Mouse (Mus musculus) liver, adult 2 months (tissue): ENCODE results near the gene Zfyve19. TPM values are rescaled to one million over a fixed set of nuclear protein-coding genes. Genes with fewer than 3 reads are reported as not detected.

Experiments
- DNase-seq: peaks from one replicate; pipeline ENCODE4 v3.0.0-alpha.2; 2011; ENCODE audit warnings: low read depth, low spot score; ENCODE audit errors: extremely low read depth
- H3K27ac ChIP-seq: fragments of 200-500 bp; replicated peaks from 2 replicates; pipeline ENCODE4 v1.5.1; 2012; ENCODE audit warnings: low read depth, mild to moderate bottlenecking, control low read depth, inconsistent platforms, low read length; ENCODE audit not compliant: insufficient read depth
- H3K27me3 ChIP-seq: fragments of 200-500 bp; 2 replicates; pipeline ENCODE4 v1.6.1; 2012; ENCODE audit warnings: mild to moderate bottlenecking, moderate library complexity, low read length, inconsistent platforms; ENCODE audit not compliant: control insufficient read depth, insufficient read depth
- H3K36me3 ChIP-seq: fragments of 200-500 bp; 2 replicates; pipeline ENCODE4 v1.6.1; 2012; ENCODE audit warnings: low read length, inconsistent platforms; ENCODE audit not compliant: control insufficient read depth, insufficient read depth
- H3K4me1 ChIP-seq: fragments of 200-500 bp; 2 replicates; pipeline ENCODE4 v1.6.1; 2011; ENCODE audit warnings: low read length; ENCODE audit not compliant: control insufficient read depth, insufficient read depth
- H3K4me3 ChIP-seq: fragments of 200-500 bp; 2 replicates; pipeline ENCODE4 v1.5.1; 2011; ENCODE audit warnings: low read depth, mild to moderate bottlenecking, control low read depth, low read length, moderate library complexity; ENCODE audit not compliant: insufficient read depth
- H3K79me2 ChIP-seq: fragments of 200-500 bp; 2 replicates; pipeline ENCODE4 v1.6.1; 2012; ENCODE audit warnings: inconsistent platforms, mild to moderate bottlenecking, low read length, moderate library complexity; ENCODE audit not compliant: control insufficient read depth, insufficient read depth
- H3K9ac ChIP-seq: fragments of 200-500 bp; 2 replicates; pipeline ENCODE4 v1.6.1; 2012; ENCODE audit warnings: low read depth, mild to moderate bottlenecking, control low read depth, inconsistent platforms, low read length
- CTCF ChIP-seq: fragments of 200-500 bp; IDR thresholded peaks from 2 replicates; pipeline ENCODE4 v1.5.1; 2011; ENCODE audit warnings: low read depth, low read length, control low read depth
- POLR2A ChIP-seq: fragments of 200-500 bp; IDR thresholded peaks from 2 replicates; pipeline ENCODE4 v1.6.1; 2011; ENCODE audit warnings: low read length, control low read depth; ENCODE audit not compliant: insufficient read depth; ENCODE audit errors: extremely low read depth
- WGBS: fragments of 180-500 bp; shearing (Covaris S2); methylation state at CpG from one replicate; pipeline ENCODE4 v1.1.7; 2018; 5-methylcytosine and 5-hydroxymethylcytosine counted together
- polyA plus RNA-seq: library from polyadenylated mRNA; depleted of rRNA; stranded (reverse); fragments of >200 nt; gene quantifications from 2 replicates; pipeline ENCODE4 v1.2.3, GENCODE M21; 2012; rRNA removed
- total RNA-seq: library from RNA; depleted of rRNA; stranded (reverse); fragments of >200 nt; gene quantifications from 2 replicates; pipeline ENCODE4 v1.2.3, GENCODE M21; 2014; rRNA removed

Gene Zfyve19
- total and polyA plus RNA-seq, 2 experiments: 15.9 to 27.2 TPM

GRCm38 (mm10) chr2:119261326-119261725, 52.9 kb downstream of the Zfyve19 start:
- Histone ChIP-seq H3K4me3 (no peak overlapping the region), H3K4me1 (no peaks in the 10 kb centered on the region), H3K79me2 (no peaks in the 10 kb centered on the region), H3K36me3 (no peaks in the 10 kb centered on the region), H3K9ac (no peak overlapping the region), H3K27me3 (no peaks in the 10 kb centered on the region), H3K27ac (no peak overlapping the region)
- no peak for DNase-seq
- 58% methylated on average over 2 of the region's 2 CpGs for WGBS
- TF ChIP-seq CTCF: no peak

- Histone ChIP-seq H3K36me3 (no peaks in the 10 kb centered on the region), H3K9ac (no peak overlapping the region), H3K4me3 (no peak overlapping the region), H3K27me3 (no peaks in the 10 kb centered on the region), H3K79me2 (no peaks in the 10 kb centered on the region), H3K4me1 (no peaks in the 10 kb centered on the region), H3K27ac (no peak overlapping the region)
- DNase-seq: no peak
- WGBS: 32% methylated on average over 8 of the region's 8 CpGs
- no peak for TF ChIP-seq POLR2A
- TF ChIP-seq CTCF: no peak
Observed at GRCm38 (mm10) chr2:119262978-119263377, 54.6 kb downstream of the Zfyve19 start.

- H3K9ac ChIP-seq: no peak overlapping the region
- 77% methylated on average over 5 of the region's 5 CpGs for WGBS
- H3K36me3 ChIP-seq: no peaks in the 10 kb centered on the region
- no peaks in the 10 kb centered on the region for H3K27me3 ChIP-seq
- no peak for TF ChIP-seq POLR2A
- no peak for TF ChIP-seq CTCF
- no peak overlapping the region for H3K27ac ChIP-seq
- H3K4me1 ChIP-seq: no peaks in the 10 kb centered on the region
- H3K4me3 ChIP-seq: no peak overlapping the region
- no peak for DNase-seq
- H3K79me2 ChIP-seq: no peaks in the 10 kb centered on the region
Observed at GRCm38 (mm10) chr2:119263813-119264212, 55.4 kb downstream of the Zfyve19 start.

Other genes with a start within 250 kb of the Zfyve19 start
- 5.1 and 5.3 TPM in 2 replicates for gene Ccdc32, start 179.2 kb upstream of the Zfyve19 start, total RNA-seq
- 3.0 and 3.1 TPM in 2 replicates for gene Ccdc32, start 179.2 kb upstream of the Zfyve19 start, polyA plus RNA-seq
- 2.3 and 3.8 TPM in 2 replicates for gene Rpusd2, start 173.8 kb upstream of the Zfyve19 start, total RNA-seq
- 2.9 and 3.0 TPM in 2 replicates for gene Rpusd2, start 173.8 kb upstream of the Zfyve19 start, polyA plus RNA-seq
- gene Knl1, start 161.5 kb upstream of the Zfyve19 start, total RNA-seq: 0.28 and 0.67 TPM in 2 replicates
- gene Knl1, start 161.5 kb upstream of the Zfyve19 start, polyA plus RNA-seq: not detected in 2 replicates
- gene Rad51, start 95.8 kb upstream of the Zfyve19 start, total RNA-seq: 0.65 and 1.5 TPM in 2 replicates
- 0.37 and 0.51 TPM in 2 replicates for gene Rad51, start 95.8 kb upstream of the Zfyve19 start, polyA plus RNA-seq
- 47.7 and 63.6 TPM in 2 replicates for gene Rmdn3, start 51.6 kb upstream of the Zfyve19 start, total RNA-seq
- gene Rmdn3, start 51.6 kb upstream of the Zfyve19 start, polyA plus RNA-seq: 26.4 and 34.9 TPM in 2 replicates
- 275 and 332 TPM in 2 replicates for gene Gchfr, start 40.8 kb upstream of the Zfyve19 start, total RNA-seq
- 597 and 710 TPM in 2 replicates for gene Gchfr, start 40.8 kb upstream of the Zfyve19 start, polyA plus RNA-seq
- not detected in 2 replicates for gene Gm14137, start 34.1 kb upstream of the Zfyve19 start, total RNA-seq
- gene Gm14137, start 34.1 kb upstream of the Zfyve19 start, polyA plus RNA-seq: not detected in 2 replicates
- 1.8 and 3.6 TPM in 2 replicates for gene Dnajc17, start 178 bp downstream of the Zfyve19 start, total RNA-seq
- 1.5 and 2.6 TPM in 2 replicates for gene Dnajc17, start 178 bp downstream of the Zfyve19 start, polyA plus RNA-seq
- not detected in 2 replicates for gene Ppp1r14d, start 21.3 kb downstream of the Zfyve19 start, total RNA-seq
- gene Ppp1r14d, start 21.3 kb downstream of the Zfyve19 start, polyA plus RNA-seq: 0.11 TPM in 1 of 2 replicates, not detected in the other
- gene Spint1, start 28.7 kb downstream of the Zfyve19 start, total RNA-seq: 0.28 and 0.54 TPM in 2 replicates
- 0.23 and 0.34 TPM in 2 replicates for gene Spint1, start 28.7 kb downstream of the Zfyve19 start, polyA plus RNA-seq
- not detected in 2 replicates for gene Rhov, start 62.7 kb downstream of the Zfyve19 start, total RNA-seq
- not detected in 2 replicates for gene Rhov, start 62.7 kb downstream of the Zfyve19 start, polyA plus RNA-seq
- 4.4 and 7.5 TPM in 2 replicates for gene Vps18, start 80.1 kb downstream of the Zfyve19 start, total RNA-seq
- 13.4 and 14.8 TPM in 2 replicates for gene Vps18, start 80.1 kb downstream of the Zfyve19 start, polyA plus RNA-seq
- gene Dll4, start 117.2 kb downstream of the Zfyve19 start, total RNA-seq: 3.0 and 5.2 TPM in 2 replicates
- 3.1 and 4.1 TPM in 2 replicates for gene Dll4, start 117.2 kb downstream of the Zfyve19 start, polyA plus RNA-seq
- gene Chac1, start 142.6 kb downstream of the Zfyve19 start, total RNA-seq: 3.2 and 5.5 TPM in 2 replicates
- 4.1 and 6.1 TPM in 2 replicates for gene Chac1, start 142.6 kb downstream of the Zfyve19 start, polyA plus RNA-seq